10 mouse cellular contexts compared by ENCODE assay signal in genomic region chr6:55461141-55461540, GRCm38 (mm10). TPM values are rescaled to one million over a fixed set of nuclear protein-coding genes. Genes with fewer than 3 reads are reported as not detected.
DNase-seq lines count a peak whose midpoint lies in the region; ATAC-seq and TF ChIP-seq lines count a peak whose summit lies in the region.
"Had no signal": no experiment of that assay in that cellular context is flagged by ENCODE, and none has a peak within 500 bp of the region (broad histone marks: within the 10 kb centered on the region; RNA-seq: fewer than 3 reads in every experiment).

No protein-coding gene starts in this region.

- peak; percentile 93 for TF ChIP-seq CTCF in layer of hippocampus, adult 2 months (conservative IDR thresholded peaks at IDR 0.05)

- DNase-seq in adrenal gland, postnatal 14 days = peak; percentile 43
- no peak for DNase-seq in adrenal gland, adult 8-10 months
- peak in 1 of 2 experiments; percentile 62 for DNase-seq in layer of hippocampus, adult 2 months (ENCODE audit: low spot score in 2 of 2)
- DNase-seq in layer of hippocampus, postnatal 14 days (ENCODE audit: low spot score in 2 of 2) = no peak
- peak; percentile 23 for DNase-seq in c-Kit-positive CD71-negative TER-119-negative erythroid progenitor cells, embryonic 14.5 days (ENCODE audit: low read depth)
- peak; percentile 16 for DNase-seq in naive thymus-derived CD4-positive, alpha-beta T cell, adult 2 months (ENCODE audit: low read depth)
- no peak for DNase-seq in right cerebral cortex, postnatal 36 days (ENCODE audit: low spot score in 2 of 2)

- H3K27ac ChIP-seq in layer of hippocampus, adult 2 months = no peak overlapping the region
- H3K27ac ChIP-seq: hindbrain, embryonic 15.5 days; limb, embryonic 15.5 days had no signal

- ATAC-seq in frontal cortex, adult (ENCODE audit: low TSS enrichment) = no peak

- no peak overlapping the region for H3K4me3 ChIP-seq in layer of hippocampus, adult 2 months
- H3K4me3 ChIP-seq: hindbrain, embryonic 15.5 days; limb, embryonic 15.5 days had no signal

RNA-seq across cellular contexts. Expression of gene Adcyap1r1, which starts 9.4 kb away (rescaled TPM):
- total RNA-seq in adrenal gland, postnatal 14 days (2021) = 29.5 and 37.0 TPM in 2 replicates
- total RNA-seq in adrenal gland, adult 8-10 months (2022) = 10 to 100 TPM; 43.9 to 62.8 (median 50.4) TPM
- total RNA-seq in layer of hippocampus, adult 2 months (2021) = 100 to 1,000 TPM; 146 to 148 TPM
- 100 to 1,000 TPM; 134 TPM for total RNA-seq in layer of hippocampus, postnatal 14 days (2021)

Comparison
In these comparisons a context has a peak if more than half of its experiments do, and no peak if none do; other contexts are left out.
1. DNase-seq: peak in adrenal gland, postnatal 14 days (single experiment), c-Kit-positive CD71-negative TER-119-negative erythroid progenitor cells, embryonic 14.5 days (single experiment) and naive thymus-derived CD4-positive, alpha-beta T cell, adult 2 months (single experiment); none in adrenal gland, adult 8-10 months (single experiment), layer of hippocampus, postnatal 14 days (0 of 2) and right cerebral cortex, postnatal 36 days (0 of 2).